Mouse (Mus musculus): ENCODE measurements around the gene Ppp1r9b.

DNA sequence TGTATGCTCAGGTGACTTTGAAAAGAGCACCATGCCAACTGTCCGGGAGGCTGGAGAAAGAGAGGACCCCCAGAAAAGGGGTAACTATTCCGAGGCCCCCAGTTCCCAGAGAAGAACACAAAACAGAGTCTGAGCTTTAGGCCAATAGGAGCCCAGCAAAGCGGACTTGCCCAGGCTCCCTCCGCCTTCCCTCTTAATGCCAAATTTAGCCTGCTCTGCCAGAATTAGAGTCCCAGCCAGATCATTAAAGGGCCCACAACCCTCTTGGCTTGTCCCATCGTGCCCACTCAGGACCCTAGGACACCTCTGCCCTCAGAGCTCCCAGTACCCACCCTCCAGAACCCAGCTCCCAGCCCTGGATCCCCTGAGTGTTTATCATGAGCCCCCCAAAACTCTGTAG, 17.9 kb upstream of the Ppp1r9b start:
- TF ChIP-seq TAL1 (IDR thresholded peaks at IDR 0.05; ENCODE audit: low read length) (no peak), GATA1 (IDR thresholded peaks at IDR 0.05; ENCODE audit: low read length) (no peak)
